Mouse (Mus musculus) spleen, postnatal 10 days (tissue): ENCODE data around the gene Wdfy3.
"Not testable (repeated sequence)": the region's sequence is repeated elsewhere in the genome, so short reads cannot be mapped to it uniquely, and the experiment has no call there.

Experiments used
- DNase-seq, 2 experiments: peaks; one replicate each; pipeline ENCODE4 v3.0.0; 2021 to 2022; ENCODE audit warnings: low spot score in 2 of 2

Wdfy3 gene

GRCm38 (mm10) chr5:101945731-101946130 is 124.0 kb downstream of the Wdfy3 start:
- DNase-seq = no peak

GRCm38 (mm10) chr5:101937909-101938596 is 131.7 kb downstream of the Wdfy3 start:
- DNase-seq = peak in 1 of 2 experiments; percentile 30

- no peak for DNase-seq
Measured at GRCm38 (mm10) chr5:101937362-101937761, 132.4 kb downstream of the Wdfy3 start.

GRCm38 (mm10) chr5:101935893-101936292 is 133.8 kb downstream of the Wdfy3 start:
- DNase-seq = peak in 1 of 2 experiments; percentile 41

GRCm38 (mm10) chr5:101934629-101935028 is 135.1 kb downstream of the Wdfy3 start:
- no peak for DNase-seq

- DNase-seq = no peak
Measured at GRCm38 (mm10) chr5:101932971-101933810, 136.5 kb downstream of the Wdfy3 start.

GRCm38 (mm10) chr5:101931997-101932396 is 137.7 kb downstream of the Wdfy3 start:
- DNase-seq = no peak

- no peak for DNase-seq
Measured at GRCm38 (mm10) chr5:101926311-101926710, 143.4 kb downstream of the Wdfy3 start.

- DNase-seq = no peak
Measured at GRCm38 (mm10) chr5:101923710-101924109, 146.0 kb downstream of the Wdfy3 start.

- no peak for DNase-seq
Measured at GRCm38 (mm10) chr5:101919559-101919958, 150.2 kb downstream of the Wdfy3 start.

GRCm38 (mm10) chr5:101909468-101909867 is 160.3 kb downstream of the Wdfy3 start:
- DNase-seq = no peak

- DNase-seq = no peak
Measured at GRCm38 (mm10) chr5:101905624-101906023, 164.1 kb downstream of the Wdfy3 start.

GRCm38 (mm10) chr5:101904841-101905240 is 164.9 kb downstream of the Wdfy3 start:
- DNase-seq = not testable (repeated sequence)

GRCm38 (mm10) chr5:101902686-101903085 is 167.0 kb downstream of the Wdfy3 start:
- DNase-seq = no peak

- DNase-seq = no peak
Measured at GRCm38 (mm10) chr5:101899981-101900380, 169.7 kb downstream of the Wdfy3 start.

- no peak for DNase-seq
Measured at GRCm38 (mm10) chr5:101896784-101897183, 172.9 kb downstream of the Wdfy3 start.

GRCm38 (mm10) chr5:101895717-101896645 is 173.7 kb downstream of the Wdfy3 start:
- DNase-seq = no peak

GRCm38 (mm10) chr5:101895119-101895518 is 174.6 kb downstream of the Wdfy3 start:
- no peak for DNase-seq

- no peak for DNase-seq
Measured at GRCm38 (mm10) chr5:101893820-101894515, 175.8 kb downstream of the Wdfy3 start.

GRCm38 (mm10) chr5:101891694-101892416 is 177.9 kb downstream of the Wdfy3 start:
- DNase-seq = no peak

- no peak for DNase-seq
Measured at GRCm38 (mm10) chr5:101887989-101888388, 181.7 kb downstream of the Wdfy3 start.
